Mouse (Mus musculus) 3T3-L1 (cell line): ENCODE measurements around the gene Ubap1.
A peak's percentile ranks its signal among the peaks of the same experiment; 100 is the strongest.

Experiments used
- DNase-seq: peaks from one replicate; pipeline ENCODE4 v3.0.0-alpha.2; 2015; ENCODE audit warnings: low read depth, low spot score

Ubap1 gene

GRCm38 (mm10) chr4:41348584-41349198 is at the start of gene Ubap1:
Gene Ubap1, plus strand, starts transcription at chr4:41348996.
- peak; percentile 99 for DNase-seq

- no peak for DNase-seq
Observed at GRCm38 (mm10) chr4:41303671-41304070, 45.1 kb upstream of the Ubap1 start.

- DNase-seq: no peak
Observed at GRCm38 (mm10) chr4:41304302-41304701, 44.5 kb upstream of the Ubap1 start.

GRCm38 (mm10) chr4:41307406-41307805 is 41.4 kb upstream of the Ubap1 start:
- DNase-seq: no peak

- DNase-seq: no peak
Observed at GRCm38 (mm10) chr4:41310567-41311563, 37.9 kb upstream of the Ubap1 start.

GRCm38 (mm10) chr4:41313722-41314121 is 35.1 kb upstream of the Ubap1 start:
- DNase-seq: no peak

GRCm38 (mm10) chr4:41314141-41315129 is 34.4 kb upstream of the Ubap1 start, which contains the start of gene Dcaf12:
Gene Dcaf12, minus strand, starts transcription at chr4:41314889.
- peak; percentile 99 for DNase-seq

- DNase-seq: no peak
Observed at GRCm38 (mm10) chr4:41315173-41315572, 33.6 kb upstream of the Ubap1 start.

- no peak for DNase-seq
Observed at GRCm38 (mm10) chr4:41318267-41318666, 30.5 kb upstream of the Ubap1 start.

- DNase-seq: no peak
Observed at GRCm38 (mm10) chr4:41320971-41321370, 27.8 kb upstream of the Ubap1 start.

GRCm38 (mm10) chr4:41326876-41327275 is 21.9 kb upstream of the Ubap1 start:
- DNase-seq: no peak

GRCm38 (mm10) chr4:41329481-41329880 is 19.3 kb upstream of the Ubap1 start:
- no peak for DNase-seq

- DNase-seq: peak; percentile 65
Observed at GRCm38 (mm10) chr4:41331085-41331484, 17.7 kb upstream of the Ubap1 start.

- DNase-seq: no peak
Observed at GRCm38 (mm10) chr4:41331698-41332421, 16.9 kb upstream of the Ubap1 start.

- no peak for DNase-seq
Observed at GRCm38 (mm10) chr4:41336546-41336945, 12.2 kb upstream of the Ubap1 start.

GRCm38 (mm10) chr4:41340912-41341550 is 7.8 kb upstream of the Ubap1 start:
- DNase-seq: peak; percentile 39

- DNase-seq: no peak
Observed at GRCm38 (mm10) chr4:41346011-41346410, 2.8 kb upstream of the Ubap1 start.

- peak; percentile 15 for DNase-seq
Observed at GRCm38 (mm10) chr4:41347839-41348238, 957 bp upstream of the Ubap1 start.

- DNase-seq: peak; percentile 53
Observed at GRCm38 (mm10) chr4:41349199-41349591, 399 bp downstream of the Ubap1 start.

- no peak for DNase-seq
Observed at GRCm38 (mm10) chr4:41352758-41353157, 4.0 kb downstream of the Ubap1 start.
